Mouse (Mus musculus): ENCODE data around the gene Rpl37.

The Rpl37 gene

DNA sequence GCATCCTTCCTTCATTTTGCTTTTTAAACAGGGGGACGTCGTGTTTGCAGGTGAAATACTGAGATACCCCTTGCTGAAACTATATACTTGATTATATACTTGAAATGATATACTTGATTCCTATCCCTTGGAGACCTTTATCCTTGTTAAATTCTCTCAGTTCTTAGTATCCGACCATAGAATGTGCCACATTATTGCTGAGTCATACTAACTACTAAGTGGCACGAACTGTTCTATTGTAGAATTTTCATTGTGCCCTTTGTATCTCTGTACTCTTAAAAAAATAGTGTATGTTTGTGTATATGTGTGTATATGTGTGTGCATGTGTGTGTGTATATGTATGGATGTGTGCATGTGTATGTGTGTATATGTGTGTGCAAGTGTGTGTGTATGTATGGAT, 39.9 kb downstream of the Rpl37 start:
- DNase-seq: no peak

DNA sequence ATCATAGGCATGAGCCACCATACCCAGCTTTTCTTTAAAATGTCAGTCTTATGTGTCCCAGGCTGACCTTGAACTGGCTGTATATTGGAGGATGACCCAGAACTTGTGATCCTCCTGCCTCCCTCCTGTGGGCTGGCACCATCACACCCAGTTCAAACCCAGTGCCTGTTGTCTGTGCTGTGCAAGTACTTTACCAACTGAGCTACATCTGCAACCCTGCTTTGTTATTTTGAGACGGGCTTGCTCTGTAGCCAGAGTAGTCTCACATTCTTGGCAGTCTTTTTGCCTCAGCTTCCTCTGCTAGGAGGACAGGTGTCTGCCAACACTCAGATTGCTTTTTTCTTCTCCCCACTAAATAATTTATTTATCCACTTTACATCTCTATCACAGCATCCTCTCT, 40.9 kb downstream of the Rpl37 start:
- no peak for DNase-seq

DNA sequence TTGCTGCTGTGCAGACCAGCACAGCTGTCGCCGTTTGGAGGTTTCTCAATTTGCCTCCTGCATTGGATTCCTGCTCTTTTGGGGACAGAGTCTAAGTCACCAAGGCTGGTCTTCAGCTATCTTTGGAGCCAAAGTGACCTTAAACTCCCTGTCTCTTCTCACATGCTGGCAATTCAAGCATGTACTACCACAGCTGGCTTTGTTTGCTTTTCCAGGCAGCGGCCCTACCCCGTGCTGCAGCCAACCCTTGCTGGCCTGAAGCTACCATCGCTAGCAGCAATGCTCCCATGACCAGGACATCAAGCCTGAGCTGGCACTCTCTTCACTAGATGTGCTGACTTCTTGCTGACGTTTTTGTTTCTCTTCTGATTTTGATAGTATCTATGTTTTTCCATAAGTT, 42.4 kb downstream of the Rpl37 start:
- DNase-seq: no peak

DNA sequence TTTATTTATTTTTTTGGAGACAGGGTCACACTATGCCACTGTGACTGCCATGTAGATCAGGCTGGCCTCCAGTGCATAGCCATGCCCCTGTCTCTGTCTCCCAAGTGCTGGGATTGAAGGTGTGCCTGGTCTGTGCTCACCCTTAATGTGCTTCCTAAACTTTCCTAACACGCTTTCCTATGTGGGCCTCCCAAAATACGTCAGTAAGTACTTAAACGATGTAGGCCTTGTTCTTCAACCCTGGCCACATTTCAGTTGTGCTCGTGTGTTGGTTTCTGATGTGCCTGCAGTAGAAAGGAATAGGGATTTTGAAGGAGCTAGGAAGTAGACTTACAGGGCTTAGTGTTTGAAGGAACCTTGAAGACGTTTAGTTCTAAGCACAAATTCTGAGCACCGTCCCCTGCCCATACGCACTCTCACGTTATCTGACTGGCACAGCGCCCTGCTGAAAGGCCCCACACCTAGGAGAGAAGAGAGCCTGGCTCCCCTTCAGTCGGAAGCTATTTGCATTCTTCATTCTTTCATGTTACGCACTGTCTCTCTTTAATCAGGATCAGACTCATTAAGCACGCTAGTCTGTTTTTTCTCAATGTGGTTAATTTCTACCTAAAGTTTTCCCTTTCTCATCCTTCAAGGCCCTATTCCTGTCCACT, 48.8 kb downstream of the Rpl37 start:
- DNase-seq: no peak
